Mouse (Mus musculus) C2C12 (cell line): ENCODE results near the gene Abcb1a. TPM values are rescaled to one million over a fixed set of nuclear protein-coding genes. Genes with fewer than 3 reads are reported as not detected.

Source experiments
- H3K27me3 ChIP-seq: one replicate; pipeline ENCODE4 v1.6.1; 2011; ENCODE audit not compliant: control insufficient read depth, insufficient read depth, insufficient read length
- H3K36me3 ChIP-seq: one replicate; pipeline ENCODE4 v1.6.1; 2011; ENCODE audit not compliant: control insufficient read depth, insufficient read depth
- H3K4me3 ChIP-seq: one replicate; pipeline ENCODE4 v1.5.1; 2011; ENCODE audit warnings: mild to moderate bottlenecking, control low read depth; ENCODE audit not compliant: poor library complexity, insufficient read depth, severe bottlenecking
- H3K79me2 ChIP-seq: one replicate; pipeline ENCODE4 v1.6.1; 2011; ENCODE audit not compliant: control insufficient read depth, insufficient read depth
- H3K79me3 ChIP-seq: one replicate; pipeline ENCODE4 v1.6.1; 2011; ENCODE audit warnings: low read depth, control low read depth
- H3ac ChIP-seq: one replicate; pipeline ENCODE3; 2011; ENCODE audit warnings: low read depth; ENCODE audit not compliant: control insufficient read depth, insufficient read length
- CEBPB ChIP-seq: IDR thresholded peaks from one replicate; pipeline ENCODE4 v1.6.1; 2011; ENCODE audit warnings: low read depth, mild to moderate bottlenecking, control low read depth, moderate library complexity
- CTCF ChIP-seq: IDR thresholded peaks from one replicate; pipeline ENCODE4 v1.5.1; 2011; ENCODE audit not compliant: control insufficient read depth, insufficient read depth, insufficient read length
- FOSL1 ChIP-seq: IDR thresholded peaks from one replicate; pipeline ENCODE4 v1.8.0; 2011; ENCODE audit warnings: mild to moderate bottlenecking, low read length; ENCODE audit not compliant: poor library complexity, insufficient read depth, severe bottlenecking
- MAX ChIP-seq: IDR thresholded peaks from one replicate; pipeline ENCODE4 v1.6.1; 2011; ENCODE audit warnings: mild to moderate bottlenecking, control low read depth
- MYOD1 ChIP-seq: IDR thresholded peaks from one replicate; pipeline ENCODE4 v1.6.1; 2011; ENCODE audit warnings: low read depth; ENCODE audit not compliant: control insufficient read depth, insufficient read length
- MYOG ChIP-seq: IDR thresholded peaks from one replicate; pipeline ENCODE4 v1.6.1; 2011; ENCODE audit not compliant: control insufficient read depth, insufficient read length; ENCODE audit errors: extremely low read depth
- USF1 ChIP-seq: IDR thresholded peaks from one replicate; pipeline ENCODE4 v1.6.1; 2011; ENCODE audit warnings: low read depth, mild to moderate bottlenecking, control low read depth, moderate library complexity
- polyA plus RNA-seq: library from polyadenylated mRNA; unstranded; fragments of >200 nt; fragmentation: generic; extraction: Trizol; gene quantifications from one replicate; pipeline ENCODE4 v1.2.1, GENCODE M21; 2012; ENCODE audit warnings: missing spikeins

Gene Abcb1a
- polyA plus RNA-seq, 1 experiment: 0.01 TPM

GRCm38 (mm10) chr5:8648300-8648699 is 11.6 kb upstream of the Abcb1a start:
- Histone ChIP-seq H3K36me3 (no peaks in the 10 kb centered on the region), H3ac (no peak overlapping the region), H3K27me3 (no peaks in the 10 kb centered on the region), H3K4me3 (no peak overlapping the region), H3K79me2 (no peaks in the 10 kb centered on the region), H3K79me3 (no peaks in the 10 kb centered on the region)
- TF ChIP-seq MYOD1: no peak
- no peak for TF ChIP-seq USF1
- no peak for TF ChIP-seq MYOG
- TF ChIP-seq CTCF: no peak
- TF ChIP-seq CEBPB: no peak
- TF ChIP-seq FOSL1: no peak
- TF ChIP-seq MAX: no peak

GRCm38 (mm10) chr5:8648774-8649173 is 11.1 kb upstream of the Abcb1a start:
- H3ac ChIP-seq: no peak overlapping the region
- TF ChIP-seq CEBPB: no peak
- TF ChIP-seq FOSL1: no peak
- TF ChIP-seq USF1: no peak
- TF ChIP-seq MYOG: no peak
- no peak for TF ChIP-seq CTCF
- TF ChIP-seq MYOD1: no peak
- no peak for TF ChIP-seq MAX
- H3K27me3 ChIP-seq: no peaks in the 10 kb centered on the region
- no peaks in the 10 kb centered on the region for H3K79me3 ChIP-seq
- no peak overlapping the region for H3K4me3 ChIP-seq
- H3K36me3 ChIP-seq: no peaks in the 10 kb centered on the region
- no peaks in the 10 kb centered on the region for H3K79me2 ChIP-seq

GRCm38 (mm10) chr5:8652085-8652484 is 7.8 kb upstream of the Abcb1a start:
- Histone ChIP-seq H3K27me3 (no peaks in the 10 kb centered on the region), H3K4me3 (no peak overlapping the region), H3K36me3 (no peaks in the 10 kb centered on the region), H3K79me3 (no peaks in the 10 kb centered on the region), H3K79me2 (no peaks in the 10 kb centered on the region), H3ac (no peak overlapping the region)
- no peak for TF ChIP-seq CTCF

- no peaks in the 10 kb centered on the region for H3K79me3 ChIP-seq
- H3K27me3 ChIP-seq: no peaks in the 10 kb centered on the region
- no peak overlapping the region for H3K4me3 ChIP-seq
- no peaks in the 10 kb centered on the region for H3K79me2 ChIP-seq
- H3K36me3 ChIP-seq: no peaks in the 10 kb centered on the region
- no peak for TF ChIP-seq MYOD1
- TF ChIP-seq MYOG: no peak
- TF ChIP-seq FOSL1: no peak
- TF ChIP-seq USF1: no peak
- TF ChIP-seq CTCF: no peak
- TF ChIP-seq MAX: no peak
- no peak for TF ChIP-seq CEBPB
- no peak overlapping the region for H3ac ChIP-seq
Measured at GRCm38 (mm10) chr5:8660738-8661151, 868 bp downstream of the Abcb1a start.

GRCm38 (mm10) chr5:8664678-8665077 is 4.8 kb downstream of the Abcb1a start:
- no peak overlapping the region for H3K4me3 ChIP-seq
- no peaks in the 10 kb centered on the region for H3K27me3 ChIP-seq
- TF ChIP-seq MAX (no peak), FOSL1 (no peak), MYOG (no peak), CEBPB (no peak), CTCF (no peak), USF1 (no peak), MYOD1 (no peak)
- no peaks in the 10 kb centered on the region for H3K79me3 ChIP-seq
- H3K36me3 ChIP-seq: no peaks in the 10 kb centered on the region
- H3ac ChIP-seq: no peak overlapping the region
- H3K79me2 ChIP-seq: no peaks in the 10 kb centered on the region

- Histone ChIP-seq H3K79me2 (no peaks in the 10 kb centered on the region), H3K79me3 (no peaks in the 10 kb centered on the region), H3ac (no peak overlapping the region), H3K36me3 (no peaks in the 10 kb centered on the region), H3K4me3 (no peak overlapping the region), H3K27me3 (no peaks in the 10 kb centered on the region)
- TF ChIP-seq MYOG (no peak), CTCF (no peak)
Measured at GRCm38 (mm10) chr5:8667758-8668474, 8.0 kb downstream of the Abcb1a start.
